Mouse (Mus musculus): ENCODE data around the gene Fiz1.
"Not testable (repeated sequence)": the region's sequence is repeated elsewhere in the genome, so short reads cannot be mapped to it uniquely, and the experiment has no call there.

Fiz1 gene

DNA sequence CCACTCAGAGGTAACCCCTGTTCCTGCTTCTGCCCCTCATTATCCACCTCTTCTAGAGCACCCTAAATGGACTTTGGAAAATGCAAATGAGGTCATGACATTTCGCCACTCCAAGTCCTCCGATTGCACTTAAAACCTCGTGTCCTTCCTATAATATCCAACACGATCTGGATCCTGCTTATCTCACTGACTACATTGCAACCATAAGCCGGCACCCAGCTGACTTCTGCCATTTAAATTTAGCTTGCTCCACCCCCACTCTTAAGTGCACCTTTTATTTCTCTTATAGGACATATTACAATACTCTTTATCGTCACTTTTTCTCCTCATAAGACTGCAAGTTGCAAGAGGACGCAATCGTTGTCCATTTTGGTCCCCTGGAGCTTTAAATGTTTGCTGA is 23.0 kb upstream of the Fiz1 start:
- DNase-seq (ENCODE audit: low spot score): no peak

DNA sequence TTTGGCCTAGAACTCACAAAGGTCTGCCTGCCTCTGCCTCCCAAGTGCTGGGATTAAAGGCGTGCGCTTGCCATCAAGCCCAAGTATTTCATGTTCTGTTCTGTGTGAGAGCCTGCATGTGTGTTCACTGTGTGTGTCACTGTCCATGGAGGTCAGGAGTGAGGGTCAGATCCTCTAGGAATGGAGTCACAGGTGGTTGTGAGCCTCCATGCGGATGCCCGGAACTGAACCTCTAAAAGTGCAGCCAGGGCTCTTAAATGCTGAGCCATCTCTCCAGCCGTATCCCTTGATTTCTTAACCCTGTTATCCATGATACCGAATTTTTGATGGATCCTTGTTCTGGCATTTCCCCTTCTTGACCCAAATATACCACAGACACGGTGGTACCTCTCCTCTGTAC is 22.5 kb upstream of the Fiz1 start:
- no peak for DNase-seq (ENCODE audit: low spot score)

DNA sequence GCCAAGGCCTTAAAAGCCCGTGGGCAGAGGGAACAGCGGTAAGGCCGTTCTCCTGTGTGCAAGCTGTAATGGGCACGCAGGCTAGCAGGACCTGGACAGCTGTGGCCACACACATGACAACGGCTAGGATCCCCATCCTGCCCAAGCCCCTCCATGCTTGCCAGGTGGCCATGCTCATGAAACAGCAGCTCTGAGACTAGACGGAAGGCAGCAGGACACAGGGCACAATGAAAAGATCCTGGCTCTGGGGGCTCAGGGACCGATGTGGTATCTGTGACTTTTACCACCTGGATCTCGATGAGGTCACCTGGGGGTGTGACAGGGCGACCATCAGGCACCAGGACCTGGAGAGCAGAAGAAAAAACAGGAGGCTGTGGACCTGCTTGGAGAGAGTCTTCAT is 21.6 kb upstream of the Fiz1 start:
- DNase-seq (ENCODE audit: low spot score): no peak

DNA sequence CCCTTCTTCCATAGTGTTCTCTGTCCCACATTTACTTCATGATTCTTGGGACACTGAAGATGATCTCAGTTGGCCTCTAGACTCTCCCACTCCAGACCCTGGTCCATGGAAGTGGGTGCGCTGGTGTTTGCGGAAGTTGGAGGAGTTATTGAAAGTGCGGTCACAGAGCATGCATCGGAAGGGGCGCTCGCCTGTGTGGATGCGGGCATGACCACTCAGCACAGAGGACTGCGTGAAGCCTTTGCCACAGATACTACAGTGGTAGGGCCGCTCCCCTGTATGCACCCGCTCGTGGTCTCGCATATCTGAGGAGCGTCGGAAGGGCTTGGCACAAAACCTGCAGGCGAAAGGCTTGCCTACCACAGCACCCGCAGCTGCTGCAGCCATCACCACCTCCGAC is 21.1 kb upstream of the Fiz1 start:
- DNase-seq (ENCODE audit: low spot score): no peak

DNA sequence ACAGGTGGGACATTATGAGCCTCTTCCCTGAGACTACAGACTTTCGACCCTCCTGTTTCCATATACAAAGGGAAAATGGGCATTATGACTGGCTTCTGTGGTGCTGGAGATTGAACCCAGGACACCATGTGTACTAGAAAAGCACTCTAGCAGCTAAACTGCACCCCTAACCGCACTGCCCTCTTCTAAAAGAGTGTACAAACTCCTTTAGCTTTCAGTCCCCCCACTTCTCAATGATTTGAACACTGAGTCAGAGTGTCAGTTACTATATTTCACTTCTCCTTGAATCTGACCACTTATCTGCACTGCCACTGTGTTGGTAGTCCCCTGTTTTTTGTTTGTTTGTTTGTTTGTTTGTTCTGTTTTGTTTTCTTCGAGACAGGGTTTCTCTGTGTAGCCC is 19.3 kb upstream of the Fiz1 start, which contains the start of gene 4632433K11Rik:
Gene 4632433K11Rik (plus strand): TSS at position 301 of the 400 bp plus-strand sequence.
- no peak for DNase-seq (ENCODE audit: low spot score)

DNA sequence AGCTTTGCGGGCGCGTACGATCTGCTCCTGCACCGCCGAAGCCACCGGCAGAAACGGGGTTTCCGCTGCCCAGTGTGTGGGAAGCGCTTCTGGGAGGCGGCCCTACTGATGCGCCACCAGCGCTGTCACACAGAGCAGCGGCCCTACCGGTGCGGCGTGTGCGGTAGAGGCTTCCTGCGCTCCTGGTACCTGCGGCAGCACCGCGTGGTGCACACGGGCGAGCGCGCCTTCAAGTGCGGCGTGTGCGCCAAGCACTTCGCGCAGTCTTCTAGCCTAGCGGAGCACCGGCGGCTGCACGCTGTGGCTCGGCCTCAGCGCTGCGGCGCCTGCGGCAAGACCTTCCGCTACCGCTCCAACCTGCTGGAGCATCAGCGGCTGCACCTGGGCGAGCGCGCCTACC is 17.0 kb upstream of the Fiz1 start:
- no peak for DNase-seq (ENCODE audit: low spot score)

DNA sequence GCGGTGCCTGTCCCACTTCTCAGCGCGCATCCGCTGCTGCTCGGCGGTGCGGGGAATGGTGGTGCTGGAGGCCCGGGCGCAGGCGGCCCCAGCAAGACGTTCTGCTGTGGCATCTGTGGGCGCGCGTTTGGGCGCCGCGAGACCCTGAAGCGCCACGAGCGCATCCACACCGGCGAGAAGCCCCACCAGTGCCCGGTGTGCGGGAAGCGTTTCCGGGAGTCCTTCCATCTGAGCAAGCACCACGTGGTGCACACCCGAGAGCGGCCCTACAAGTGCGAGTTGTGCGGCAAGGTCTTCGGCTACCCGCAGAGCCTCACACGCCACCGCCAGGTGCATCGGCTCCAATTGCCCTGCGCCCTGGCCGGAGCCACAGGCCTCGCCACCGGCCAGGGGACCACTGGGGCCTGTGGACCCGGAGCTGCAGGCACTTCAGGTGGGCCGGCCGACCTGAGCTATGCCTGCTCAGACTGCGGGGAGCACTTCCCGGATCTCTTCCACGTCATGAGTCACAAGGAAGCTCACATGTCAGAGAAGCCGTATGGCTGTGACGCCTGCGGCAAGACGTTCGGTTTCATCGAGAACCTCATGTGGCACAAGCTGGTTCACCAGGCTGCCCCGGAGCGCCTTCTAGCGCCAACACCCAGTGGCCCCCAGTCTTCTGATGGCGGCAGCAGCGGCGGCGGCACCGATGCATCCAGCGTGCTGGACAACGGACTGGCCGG is 16.2 kb upstream of the Fiz1 start:
- no peak for DNase-seq (ENCODE audit: low spot score)

DNA sequence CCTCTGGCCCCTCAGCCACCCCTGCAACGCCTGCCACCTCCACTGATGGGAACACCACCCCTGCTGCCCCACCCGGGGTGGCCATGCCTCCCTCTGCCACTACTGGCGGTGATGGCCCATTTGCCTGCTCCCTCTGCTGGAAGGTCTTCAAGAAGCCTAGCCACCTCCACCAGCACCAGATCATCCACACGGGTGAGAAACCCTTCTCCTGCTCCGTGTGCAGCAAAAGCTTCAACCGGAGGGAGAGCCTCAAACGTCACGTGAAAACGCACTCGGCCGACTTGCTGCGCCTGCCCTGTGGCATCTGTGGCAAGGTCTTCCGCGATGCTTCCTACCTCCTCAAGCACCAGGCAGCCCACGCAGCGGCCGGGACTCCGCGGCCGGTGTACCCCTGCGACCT is 15.4 kb upstream of the Fiz1 start:
- no peak for DNase-seq (ENCODE audit: low spot score)

DNA sequence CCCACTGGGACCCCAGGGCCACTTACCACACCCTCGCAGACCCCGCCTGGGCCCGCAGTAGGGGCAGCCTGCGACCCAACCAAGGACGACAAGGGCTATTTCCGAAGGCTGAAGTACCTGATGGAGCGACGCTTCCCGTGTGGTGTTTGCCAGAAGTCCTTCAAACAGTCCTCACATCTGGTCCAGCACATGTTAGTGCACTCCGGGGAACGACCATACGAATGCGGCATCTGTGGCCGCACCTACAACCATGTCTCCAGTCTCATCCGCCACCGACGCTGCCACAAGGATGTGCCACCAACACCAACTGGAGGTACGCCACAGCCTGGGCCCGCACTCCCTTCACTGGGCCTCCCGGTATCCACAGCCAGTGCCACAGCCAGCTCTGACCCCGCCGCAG is 15.0 kb upstream of the Fiz1 start:
- DNase-seq (ENCODE audit: low spot score): no peak

DNA sequence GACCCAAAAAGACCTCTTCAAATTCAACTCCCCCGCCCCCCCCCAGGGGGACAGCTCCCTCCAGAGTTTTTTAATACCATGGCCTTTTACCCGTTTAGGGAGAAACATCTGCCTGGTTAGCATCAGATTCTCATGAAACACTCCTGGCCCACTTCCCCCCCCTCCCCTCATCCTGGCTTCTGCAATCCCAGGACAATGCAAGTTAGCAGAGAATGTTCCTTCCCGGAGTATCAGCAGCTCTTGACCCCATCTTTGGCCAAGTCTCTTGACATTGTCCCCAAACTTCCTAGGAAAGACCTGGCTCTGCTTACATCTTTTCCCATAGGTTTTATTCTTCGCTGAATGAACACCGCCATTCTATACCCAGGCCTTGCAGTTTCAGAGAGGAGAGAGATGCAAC is 6.7 kb upstream of the Fiz1 start:
- DNase-seq (ENCODE audit: low spot score): no peak

DNA sequence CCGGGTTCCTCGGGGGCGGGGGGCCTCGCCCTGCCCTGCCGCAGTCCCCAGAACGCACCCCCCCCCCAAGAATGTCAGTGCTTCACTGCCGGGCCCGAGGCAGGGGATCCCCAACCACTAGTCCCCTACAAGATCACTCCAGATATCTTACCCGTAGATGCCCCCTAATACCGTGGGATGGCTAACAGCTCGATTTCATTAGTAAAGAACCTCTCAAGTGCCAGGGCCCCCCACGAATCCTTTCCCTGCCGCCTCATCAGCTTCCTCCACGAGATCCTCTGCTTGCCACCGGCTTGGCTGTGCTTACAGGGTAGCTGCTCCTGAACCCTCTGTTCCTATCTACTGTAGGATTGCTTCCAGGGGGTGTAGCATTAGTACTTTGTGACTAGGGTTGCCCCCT is 6.2 kb upstream of the Fiz1 start:
- no peak for DNase-seq (ENCODE audit: low spot score)

DNA sequence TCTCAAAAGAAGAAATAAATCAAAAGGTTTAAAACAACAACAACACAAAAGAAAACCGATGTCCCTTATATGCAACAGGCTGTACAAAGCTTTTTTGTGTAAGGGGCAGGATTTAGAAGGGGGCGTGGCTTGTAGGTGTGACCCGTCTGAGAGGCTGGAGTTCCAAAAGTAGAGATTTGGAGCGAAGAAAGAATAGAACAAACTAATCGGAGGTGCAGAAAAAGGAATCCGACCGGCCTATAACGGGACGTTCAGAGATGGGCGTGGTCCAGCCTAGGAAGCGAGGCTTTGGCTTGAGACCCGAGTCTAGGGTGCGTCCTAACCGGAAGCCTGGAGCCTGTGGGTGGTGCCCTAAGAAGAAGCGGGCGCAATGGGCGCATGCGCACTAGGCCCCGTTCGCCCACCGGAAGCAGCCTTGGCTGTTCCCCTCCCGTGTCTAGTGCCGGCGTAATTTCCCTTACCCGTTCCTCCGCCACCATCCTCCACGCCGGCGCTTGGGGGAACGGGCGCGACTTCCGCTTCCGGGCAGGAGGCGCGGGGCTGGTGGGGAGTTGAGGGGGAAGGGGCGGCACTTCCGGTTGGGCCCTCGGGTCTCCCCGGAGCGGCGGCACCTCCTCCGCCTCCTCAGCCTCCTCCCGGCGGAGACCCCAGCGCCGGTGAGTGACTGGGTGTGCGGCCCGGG is 5.6 kb upstream of the Fiz1 start, which contains the start of the genes Zfp865 and Ccdc106:
Gene Zfp865 (plus strand): TSS at position 377 of the 682 bp plus-strand sequence.
Gene Ccdc106 (plus strand): TSS at position 554 of the 682 bp plus-strand sequence.
- DNase-seq (ENCODE audit: low spot score): peak; percentile 99

DNA sequence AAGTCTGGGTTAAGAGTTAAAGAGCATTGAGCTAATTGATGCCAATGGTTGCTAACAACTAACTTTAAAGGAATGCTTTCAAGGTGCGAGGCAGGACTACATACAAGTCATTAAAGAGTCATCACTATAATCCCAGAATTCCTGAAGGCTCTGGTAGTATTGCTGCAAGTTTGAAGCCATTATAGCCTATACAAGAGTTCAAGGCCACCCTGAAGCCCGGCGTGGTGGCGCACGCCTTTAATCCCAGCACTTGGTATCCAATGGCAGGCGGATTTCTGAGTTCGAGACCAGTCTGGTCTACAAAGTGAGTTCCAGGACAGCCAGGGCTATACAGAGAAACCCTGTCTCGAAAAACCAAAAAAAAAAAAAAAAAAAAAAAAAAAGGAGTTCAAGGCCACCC is 5.1 kb upstream of the Fiz1 start:
- DNase-seq (ENCODE audit: low spot score): not testable (repeated sequence)

DNA sequence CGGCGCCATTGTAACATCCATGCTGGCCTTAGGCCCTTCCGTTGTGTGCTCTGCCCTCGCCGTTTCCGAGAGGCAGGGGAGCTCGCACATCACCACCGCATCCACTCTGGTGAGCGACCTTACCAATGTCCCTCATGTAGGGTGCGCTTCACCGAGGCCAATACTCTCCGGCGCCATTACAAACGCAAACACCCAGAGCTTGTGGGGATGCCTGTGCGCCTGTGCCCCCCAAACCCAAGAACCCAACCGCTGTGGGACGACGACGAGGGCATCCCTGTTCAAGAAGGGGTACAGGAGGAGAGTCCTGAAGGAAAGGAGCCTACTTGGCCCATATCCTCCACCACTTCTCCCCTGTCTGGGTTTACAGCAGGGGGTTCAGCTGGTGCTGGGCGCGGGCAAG is 3.4 kb upstream of the Fiz1 start:
- no peak for DNase-seq (ENCODE audit: low spot score)

DNA sequence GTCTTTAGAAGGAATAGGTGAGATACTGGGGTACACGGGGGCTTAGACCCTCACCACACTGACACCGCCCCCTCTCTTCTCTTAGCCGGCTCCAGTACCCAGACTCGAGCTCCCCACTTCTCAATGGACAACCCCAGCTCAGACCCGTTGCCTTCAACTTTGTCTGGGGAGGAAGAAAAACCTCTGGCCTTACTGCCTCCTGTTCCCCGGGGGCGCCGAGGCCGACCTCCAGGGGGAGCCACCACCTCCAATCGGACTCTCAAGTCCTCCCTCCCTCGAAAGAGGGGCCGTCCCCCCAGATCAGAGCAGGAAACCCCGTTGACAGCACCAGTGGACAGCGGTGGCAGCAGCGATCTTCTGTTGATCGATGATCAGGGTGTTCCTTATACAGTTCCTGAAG is 2.9 kb upstream of the Fiz1 start:
- DNase-seq (ENCODE audit: low spot score): no peak

DNA sequence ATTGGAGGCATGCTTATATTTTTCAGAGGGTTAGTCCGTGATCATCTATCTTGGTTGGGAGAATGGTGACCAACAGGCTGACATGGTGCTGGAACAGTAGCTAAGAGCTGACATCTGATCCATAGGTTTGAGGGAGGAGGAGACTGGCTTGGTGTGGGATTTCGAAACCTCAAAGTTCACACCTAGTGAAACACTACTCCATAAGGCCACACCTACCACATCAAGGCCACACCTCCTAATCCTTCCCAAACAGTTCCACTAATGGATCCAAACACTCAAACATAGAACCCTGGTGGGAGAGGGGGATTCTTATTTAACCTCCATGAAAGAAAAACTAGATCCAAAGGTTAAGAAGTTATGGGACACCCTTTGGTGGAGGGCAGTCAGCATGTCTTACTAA is 2.4 kb upstream of the Fiz1 start:
- no peak for DNase-seq (ENCODE audit: low spot score)

DNA sequence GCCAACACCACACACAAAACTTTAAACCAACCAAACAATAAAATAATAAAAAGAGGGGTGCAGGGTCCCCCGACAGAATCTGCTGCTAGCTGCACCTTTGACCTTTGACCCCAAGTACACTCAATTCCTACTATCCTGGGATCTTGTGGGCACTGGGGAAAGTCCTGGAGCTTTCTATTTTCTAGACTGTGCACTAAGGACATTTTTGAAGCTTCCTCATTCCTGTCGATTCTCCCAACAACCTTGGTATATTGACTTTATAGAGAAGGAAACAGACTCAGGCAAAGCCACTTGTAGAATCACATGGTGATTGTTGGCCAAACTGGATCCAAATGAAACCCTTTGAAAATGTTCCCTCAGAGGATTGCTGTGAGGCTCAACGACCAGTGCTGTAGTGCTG is 1.6 kb upstream of the Fiz1 start:
- DNase-seq (ENCODE audit: low spot score): no peak

DNA sequence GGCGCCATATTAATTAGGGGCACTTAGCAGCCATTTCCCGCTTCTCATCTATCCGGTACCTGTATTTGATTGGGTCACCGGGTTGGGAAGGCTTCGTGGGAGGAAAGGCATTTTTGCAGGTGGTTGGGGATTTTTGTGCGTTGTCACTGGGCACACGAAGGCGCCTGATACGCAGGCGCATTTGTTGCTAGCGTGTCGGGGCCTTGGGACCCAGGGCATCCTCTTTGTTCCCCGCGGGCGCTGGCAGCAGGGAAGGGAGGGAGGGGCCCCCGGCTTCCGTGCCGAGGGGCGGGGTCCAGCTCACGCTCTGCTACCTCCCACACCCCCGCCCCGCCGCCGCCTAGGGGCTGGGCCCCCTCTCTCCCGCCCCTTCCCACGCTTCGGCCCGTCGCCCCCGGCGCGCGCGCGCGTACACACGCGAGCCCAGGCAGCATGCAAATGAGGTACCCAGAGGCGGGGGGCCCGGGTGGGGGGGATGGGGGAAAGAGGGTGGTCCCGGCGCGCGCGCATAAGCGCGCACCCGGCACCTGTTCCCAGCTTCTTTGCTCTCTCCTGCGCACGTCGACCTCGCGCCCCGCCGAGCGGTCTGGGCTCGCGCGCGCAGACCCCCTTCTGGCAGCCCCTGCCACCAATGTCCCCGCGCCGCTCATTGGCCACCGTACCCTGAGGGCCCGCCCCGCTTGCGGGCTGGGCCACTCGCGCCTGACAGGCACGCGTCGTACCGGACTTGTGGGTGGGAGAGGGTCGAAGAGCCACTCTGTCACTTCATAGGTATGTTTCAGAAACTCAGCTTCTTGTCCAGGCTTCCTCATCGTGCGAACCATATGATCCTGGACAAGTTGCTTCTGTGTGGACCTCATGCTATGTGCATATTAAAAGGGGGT is 863 bp upstream of the Fiz1 start, which contains the start of gene Gm44973:
Gene Gm44973 (plus strand): TSS at position 379 of the 884 bp plus-strand sequence.
- peak; percentile 95 for DNase-seq (ENCODE audit: low spot score)

DNA sequence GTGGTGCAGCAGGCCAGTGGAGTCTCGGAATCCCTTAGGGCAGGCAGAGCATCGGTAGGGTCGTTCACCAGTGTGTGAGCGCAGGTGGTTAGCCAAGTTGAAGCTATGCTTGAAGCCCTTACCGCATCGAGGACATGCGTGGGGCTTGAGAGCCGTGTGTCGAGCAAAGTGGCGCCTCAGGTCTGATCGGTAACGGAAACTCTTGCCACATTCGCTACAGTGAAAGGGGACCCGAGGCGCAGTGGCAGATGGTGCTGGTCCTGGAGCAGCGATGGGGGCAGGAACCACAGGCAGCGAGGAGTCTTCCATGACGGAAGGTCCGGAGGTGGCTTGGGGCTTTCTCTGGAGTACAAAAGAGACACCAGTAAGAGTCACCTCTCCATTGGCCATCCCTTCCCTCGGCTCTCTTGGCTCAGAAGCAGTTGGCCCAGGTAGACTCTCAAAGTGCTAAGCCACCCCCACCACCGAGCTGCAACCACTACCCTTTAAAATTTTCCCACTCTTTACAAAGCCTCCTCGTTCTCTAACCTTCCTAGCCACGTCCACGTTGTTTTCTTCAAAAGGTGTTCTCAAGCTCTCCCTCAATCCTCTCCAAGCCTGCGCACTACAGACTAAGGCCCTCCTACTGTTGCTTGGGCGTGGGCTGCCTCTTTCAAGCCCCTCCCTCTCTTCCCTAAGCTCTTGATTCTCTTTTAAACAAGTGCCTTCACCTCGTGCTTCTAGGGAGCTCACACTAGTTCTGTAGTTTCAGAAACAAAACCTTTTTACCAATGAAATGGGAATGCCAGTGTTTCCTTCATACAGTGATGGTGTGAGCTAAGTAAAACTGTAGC is 1.6 kb downstream of the Fiz1 start:
- no peak for DNase-seq (ENCODE audit: low spot score)

DNA sequence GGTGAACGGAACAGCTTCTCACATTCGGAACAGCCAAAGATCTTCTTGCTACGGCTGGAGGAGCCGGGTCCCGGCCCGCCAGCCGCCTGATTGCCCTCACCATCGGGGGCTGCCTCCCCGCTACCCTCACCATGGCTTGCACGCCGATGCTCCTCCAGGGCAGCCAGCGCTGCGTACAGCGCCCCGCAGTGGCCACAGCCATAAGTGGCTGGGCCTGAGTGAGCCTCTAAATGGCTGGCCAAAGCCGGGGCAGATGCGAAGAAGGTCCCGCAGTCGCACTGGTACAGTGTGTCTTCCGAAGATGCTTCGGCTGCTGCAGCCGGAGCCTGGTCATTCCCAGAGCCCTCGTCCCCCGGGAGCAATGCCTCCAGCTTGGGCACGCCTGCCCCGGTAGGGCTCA is 6.3 kb downstream of the Fiz1 start:
- no peak for DNase-seq (ENCODE audit: low spot score)

DNA sequence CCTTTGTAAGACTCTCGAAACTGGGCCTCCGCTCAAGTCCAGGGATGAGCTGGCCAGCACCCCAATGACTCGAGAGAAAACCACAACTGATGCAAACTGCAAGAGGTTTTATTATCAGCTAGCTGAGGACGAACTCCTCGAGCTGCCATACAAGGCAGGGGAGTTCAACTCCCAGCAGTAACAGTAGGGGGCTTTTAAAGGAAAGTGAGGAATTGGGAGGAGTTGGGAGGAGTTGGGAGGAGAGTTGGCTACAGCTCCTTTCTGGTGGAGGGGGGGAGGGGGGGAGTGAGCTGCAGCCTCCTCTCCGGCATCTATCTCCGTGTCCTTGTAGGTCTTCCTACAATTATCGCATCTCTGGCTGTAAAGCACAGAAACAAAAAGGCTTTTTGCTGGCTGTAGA is 11.6 kb downstream of the Fiz1 start:
- not testable (repeated sequence) for DNase-seq (ENCODE audit: low spot score)

DNA sequence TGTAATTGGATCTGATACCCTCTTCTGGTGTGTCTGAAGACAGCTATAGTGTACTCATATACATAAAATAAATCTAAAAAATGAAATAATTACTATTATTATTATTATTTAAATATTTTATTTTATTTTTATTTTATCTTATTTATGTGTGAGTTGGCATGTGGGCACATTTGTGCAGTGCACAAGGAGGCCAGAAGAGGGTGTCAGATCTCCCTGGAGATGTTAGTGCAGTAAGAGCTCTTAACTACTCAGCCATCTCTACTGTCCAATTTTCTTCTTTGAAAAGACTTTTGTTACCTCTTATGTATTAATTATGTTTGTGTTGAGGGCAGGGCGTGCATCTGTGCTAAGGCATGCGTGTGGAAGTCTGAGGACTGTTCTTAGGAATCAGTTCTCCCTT is 14.6 kb downstream of the Fiz1 start:
- DNase-seq (ENCODE audit: low spot score): no peak
